Mouse (Mus musculus): ENCODE data around the gene Tgfb3. TPM values are rescaled to one million over a fixed set of nuclear protein-coding genes. Genes with fewer than 3 reads are reported as not detected.

Gene Tgfb3
- polyA plus RNA-seq, 1 experiment, result 2.9 TPM

- no peak for TF ChIP-seq CTCF (IDR thresholded peaks at IDR 0.05; ENCODE audit: control insufficient read depth, insufficient read depth, low read length)
- no peak for TF ChIP-seq POLR2A (IDR thresholded peaks at IDR 0.05; ENCODE audit: borderline replicate concordance, control insufficient read depth, low read depth, low read length)
- H3K27ac ChIP-seq (ENCODE audit: control insufficient read depth, insufficient read depth, low read depth, low read length, poor library complexity), result no peak overlapping the region
- H3K4me3 ChIP-seq (replicated peaks; ENCODE audit: control insufficient read depth, low read depth, low read length), result no peak overlapping the region
- WGBS, result 79% methylated on average over 8 of the region's 8 CpGs
- H3K4me1 ChIP-seq (ENCODE audit: control insufficient read depth, insufficient read depth, low read length), result no peaks in the 10 kb centered on the region
Measured at GRCm38 (mm10) chr12:86056976-86057375, 21.9 kb downstream of the Tgfb3 start.

- TF ChIP-seq CTCF (IDR thresholded peaks at IDR 0.05; ENCODE audit: control insufficient read depth, insufficient read depth, low read length), result no peak
- no peak for TF ChIP-seq POLR2A (IDR thresholded peaks at IDR 0.05; ENCODE audit: borderline replicate concordance, control insufficient read depth, low read depth, low read length)
- Histone ChIP-seq H3K27ac (ENCODE audit: control insufficient read depth, insufficient read depth, low read depth, low read length, poor library complexity) (no peak overlapping the region), H3K4me3 (replicated peaks; ENCODE audit: control insufficient read depth, low read depth, low read length) (no peak overlapping the region), H3K4me1 (ENCODE audit: control insufficient read depth, insufficient read depth, low read length) (no peaks in the 10 kb centered on the region)
- 75% methylated on average over 2 of the region's 2 CpGs for WGBS
Measured at GRCm38 (mm10) chr12:86055306-86055705, 23.5 kb downstream of the Tgfb3 start.

GRCm38 (mm10) chr12:86051477-86051876 lies 27.4 kb downstream of the Tgfb3 start:
- TF ChIP-seq CTCF (IDR thresholded peaks at IDR 0.05; ENCODE audit: control insufficient read depth, insufficient read depth, low read length), result no peak
- no peak for TF ChIP-seq POLR2A (IDR thresholded peaks at IDR 0.05; ENCODE audit: borderline replicate concordance, control insufficient read depth, low read depth, low read length)
- Histone ChIP-seq H3K4me1 (ENCODE audit: control insufficient read depth, insufficient read depth, low read length) (no peaks in the 10 kb centered on the region), H3K27ac (ENCODE audit: control insufficient read depth, insufficient read depth, low read depth, low read length, poor library complexity) (no peak overlapping the region), H3K4me3 (replicated peaks; ENCODE audit: control insufficient read depth, low read depth, low read length) (no peak overlapping the region)
- 65% methylated on average over 5 of the region's 5 CpGs for WGBS

- TF ChIP-seq POLR2A (IDR thresholded peaks at IDR 0.05; ENCODE audit: borderline replicate concordance, control insufficient read depth, low read depth, low read length) (no peak), CTCF (IDR thresholded peaks at IDR 0.05; ENCODE audit: control insufficient read depth, insufficient read depth, low read length) (no peak)
- Histone ChIP-seq H3K4me1 (ENCODE audit: control insufficient read depth, insufficient read depth, low read length) (no peaks in the 10 kb centered on the region; the same call in 1 of the 2 replicates), H3K27ac (ENCODE audit: control insufficient read depth, insufficient read depth, low read depth, low read length, poor library complexity) (no peak overlapping the region), H3K4me3 (replicated peaks; ENCODE audit: control insufficient read depth, low read depth, low read length) (no peak overlapping the region)
- WGBS, result 86% methylated on average over 6 of the region's 6 CpGs
Measured at GRCm38 (mm10) chr12:86049813-86050212, 29.0 kb downstream of the Tgfb3 start.

- 24% methylated on average over 8 of the region's 8 CpGs for WGBS
- TF ChIP-seq CTCF (IDR thresholded peaks at IDR 0.05; ENCODE audit: control insufficient read depth, insufficient read depth, low read length) (no peak), POLR2A (IDR thresholded peaks at IDR 0.05; ENCODE audit: borderline replicate concordance, control insufficient read depth, low read depth, low read length) (no peak)
Measured at GRCm38 (mm10) chr12:86047376-86047775, 31.5 kb downstream of the Tgfb3 start.

GRCm38 (mm10) chr12:86046776-86047175 lies 32.1 kb downstream of the Tgfb3 start:
- Histone ChIP-seq H3K4me1 (ENCODE audit: control insufficient read depth, insufficient read depth, low read length) (no peaks in the 10 kb centered on the region; the same call in 1 of the 2 replicates), H3K4me3 (replicated peaks; ENCODE audit: control insufficient read depth, low read depth, low read length) (no peak overlapping the region), H3K27ac (ENCODE audit: control insufficient read depth, insufficient read depth, low read depth, low read length, poor library complexity) (no peak overlapping the region)
- TF ChIP-seq CTCF (IDR thresholded peaks at IDR 0.05; ENCODE audit: control insufficient read depth, insufficient read depth, low read length) (no peak), POLR2A (IDR thresholded peaks at IDR 0.05; ENCODE audit: borderline replicate concordance, control insufficient read depth, low read depth, low read length) (no peak)
- WGBS, result 82% methylated on average over 2 of the region's 2 CpGs

More at GRCm38 (mm10) chr12:86047376-86047775, 31.5 kb downstream of the Tgfb3 start:
- Histone ChIP-seq H3K27ac (ENCODE audit: control insufficient read depth, insufficient read depth, low read depth, low read length, poor library complexity) (no peak overlapping the region), H3K4me3 (replicated peaks; ENCODE audit: control insufficient read depth, low read depth, low read length) (no peak overlapping the region), H3K4me1 (ENCODE audit: control insufficient read depth, insufficient read depth, low read length) (no peaks in the 10 kb centered on the region; the same call in 1 of the 2 replicates)

- 57% methylated on average over 5 of the region's 5 CpGs for WGBS
- H3K27ac ChIP-seq (ENCODE audit: control insufficient read depth, insufficient read depth, low read depth, low read length, poor library complexity), result no peak overlapping the region
- H3K4me1 ChIP-seq (ENCODE audit: control insufficient read depth, insufficient read depth, low read length), result no peaks in the 10 kb centered on the region; the same call in 1 of the 2 replicates
- no peak overlapping the region for H3K4me3 ChIP-seq (replicated peaks; ENCODE audit: control insufficient read depth, low read depth, low read length)
- no peak for TF ChIP-seq CTCF (IDR thresholded peaks at IDR 0.05; ENCODE audit: control insufficient read depth, insufficient read depth, low read length)
- TF ChIP-seq POLR2A (IDR thresholded peaks at IDR 0.05; ENCODE audit: borderline replicate concordance, control insufficient read depth, low read depth, low read length), result no peak
Measured at GRCm38 (mm10) chr12:86046141-86046540, 32.7 kb downstream of the Tgfb3 start.

GRCm38 (mm10) chr12:86039751-86040150 lies 39.1 kb downstream of the Tgfb3 start:
- Histone ChIP-seq H3K27ac (ENCODE audit: control insufficient read depth, insufficient read depth, low read depth, low read length, poor library complexity) (no peak overlapping the region), H3K4me3 (replicated peaks; ENCODE audit: control insufficient read depth, low read depth, low read length) (no peak overlapping the region), H3K4me1 (ENCODE audit: control insufficient read depth, insufficient read depth, low read length) (no peaks in the 10 kb centered on the region)
- TF ChIP-seq POLR2A (IDR thresholded peaks at IDR 0.05; ENCODE audit: borderline replicate concordance, control insufficient read depth, low read depth, low read length) (no peak), CTCF (IDR thresholded peaks at IDR 0.05; ENCODE audit: control insufficient read depth, insufficient read depth, low read length) (no peak)
- WGBS, result 86% methylated on average over 6 of the region's 6 CpGs

- Histone ChIP-seq H3K4me1 (ENCODE audit: control insufficient read depth, insufficient read depth, low read length) (no peaks in the 10 kb centered on the region), H3K4me3 (replicated peaks; ENCODE audit: control insufficient read depth, low read depth, low read length) (no peak overlapping the region), H3K27ac (ENCODE audit: control insufficient read depth, insufficient read depth, low read depth, low read length, poor library complexity) (no peak overlapping the region)
- TF ChIP-seq CTCF (IDR thresholded peaks at IDR 0.05; ENCODE audit: control insufficient read depth, insufficient read depth, low read length) (no peak), POLR2A (IDR thresholded peaks at IDR 0.05; ENCODE audit: borderline replicate concordance, control insufficient read depth, low read depth, low read length) (no peak)
- WGBS, result 83% methylated on average over 5 of the region's 5 CpGs
Measured at GRCm38 (mm10) chr12:86039078-86039477, 39.8 kb downstream of the Tgfb3 start.
